Mouse (Mus musculus) ES-Bruce4 (cell line): ENCODE data around the gene Myom1. TPM values are rescaled to one million over a fixed set of nuclear protein-coding genes. Genes with fewer than 3 reads are reported as not detected.

ENCODE experiments used
- H3K27ac ChIP-seq: 2 replicates; pipeline ENCODE4 v1.5.1; 2012; ENCODE audit warnings: low read length, inconsistent platforms; ENCODE audit not compliant: insufficient read depth
- H3K27me3 ChIP-seq: 2 replicates; pipeline ENCODE4 v1.6.1; 2012; ENCODE audit warnings: mild to moderate bottlenecking, low read length, inconsistent platforms; ENCODE audit not compliant: control insufficient read depth, poor library complexity, insufficient read depth, severe bottlenecking
- H3K36me3 ChIP-seq: 2 replicates; pipeline ENCODE4 v1.6.1; 2012; ENCODE audit warnings: inconsistent platforms, mild to moderate bottlenecking, low read length, moderate library complexity; ENCODE audit not compliant: control insufficient read depth, poor library complexity, insufficient read depth, severe bottlenecking
- H3K4me1 ChIP-seq: one replicate; pipeline ENCODE4 v1.8.1; 2011; ENCODE audit warnings: low read length; ENCODE audit not compliant: control insufficient read depth, insufficient read depth
- H3K4me3 ChIP-seq: 2 replicates; pipeline ENCODE4 v1.5.1; 2011; ENCODE audit warnings: low read depth, mild to moderate bottlenecking, low read length
- H3K9ac ChIP-seq: 2 replicates; pipeline ENCODE4 v1.6.1; 2012; ENCODE audit warnings: low read depth, mild to moderate bottlenecking, inconsistent platforms; ENCODE audit not compliant: poor library complexity, severe bottlenecking
- H3K9me3 ChIP-seq: replicated peaks from 2 replicates; pipeline ENCODE4 v1.6.1; 2012; ENCODE audit warnings: mild to moderate bottlenecking, low read length, inconsistent platforms; ENCODE audit not compliant: control insufficient read depth, poor library complexity, insufficient read depth, severe bottlenecking
- CTCF ChIP-seq: IDR thresholded peaks from one replicate; pipeline ENCODE4 v1.8.1; 2011; ENCODE audit warnings: low read depth, low read length
- EP300 ChIP-seq: IDR thresholded peaks from 2 replicates; pipeline ENCODE4 v1.6.1; 2011; ENCODE audit warnings: low read depth, low read length; ENCODE audit not compliant: insufficient read depth
- POLR2A ChIP-seq: IDR thresholded peaks from one replicate; pipeline ENCODE4 v1.8.1; 2011; ENCODE audit warnings: low read length; ENCODE audit not compliant: insufficient read depth
- polyA plus RNA-seq: library from polyadenylated mRNA; stranded (reverse); fragments of >200 nt; gene quantifications from 2 replicates; pipeline ENCODE4 v1.2.4, GENCODE M21; 2011; ENCODE audit warnings: low read depth; ENCODE audit not compliant: missing spikeins, insufficient read depth, insufficient read length

The Myom1 gene
- polyA plus RNA-seq, 1 experiment: 2.3 TPM

DNA sequence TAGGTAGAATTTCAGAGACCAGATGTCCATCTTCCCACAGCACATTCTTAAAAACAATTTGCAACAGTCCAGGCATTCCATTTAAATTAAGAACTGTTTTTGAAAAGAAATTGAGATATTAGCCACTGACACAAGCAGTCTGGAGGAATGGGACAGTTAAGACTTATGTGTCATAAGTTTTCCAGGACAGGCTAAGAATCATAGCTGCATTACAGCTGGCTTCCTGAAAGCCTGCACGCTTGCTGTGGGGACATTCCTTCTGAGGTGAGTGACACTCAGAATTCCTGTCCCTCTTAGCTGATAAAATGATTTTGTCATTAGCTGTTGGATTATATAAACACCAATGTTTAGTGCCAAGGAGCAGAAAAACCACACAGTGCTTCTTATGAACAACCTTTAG lies 167.2 kb downstream of the Myom1 start:
- TF ChIP-seq POLR2A (no peak), EP300 (no peak), CTCF (no peak)
- H3K4me1 ChIP-seq: no peaks in the 10 kb centered on the region
- no peaks in the 10 kb centered on the region; the same call in 1 of the 2 replicates for H3K9me3 ChIP-seq
- H3K36me3 ChIP-seq: no peaks in the 10 kb centered on the region
- H3K9ac ChIP-seq: no peak overlapping the region
- H3K27me3 ChIP-seq: no peaks in the 10 kb centered on the region
- H3K27ac ChIP-seq: no peak overlapping the region
- H3K4me3 ChIP-seq: no peak overlapping the region

DNA sequence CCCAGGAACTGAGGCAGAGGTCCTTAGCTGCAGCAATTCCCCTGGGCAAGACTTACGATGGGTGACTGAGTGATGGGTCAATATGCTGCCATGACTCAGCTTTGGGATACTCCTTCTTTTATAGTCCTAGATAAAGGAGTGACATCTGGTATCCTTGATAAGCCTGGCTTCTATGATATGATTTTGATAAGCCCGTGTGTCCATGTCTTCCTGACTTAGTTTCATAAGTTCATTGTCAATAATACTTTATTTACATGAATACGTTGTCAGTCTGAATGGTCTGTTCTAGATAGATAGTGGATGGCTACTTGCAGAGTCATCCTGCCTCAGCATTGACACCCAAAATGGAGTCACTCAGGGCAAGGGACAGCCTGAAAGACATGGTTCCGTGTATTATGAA lies 168.7 kb downstream of the Myom1 start:
- no peaks in the 10 kb centered on the region for H3K4me1 ChIP-seq
- no peak overlapping the region for H3K27ac ChIP-seq
- no peak overlapping the region for H3K4me3 ChIP-seq
- no peaks in the 10 kb centered on the region; the same call in 1 of the 2 replicates for H3K9me3 ChIP-seq
- TF ChIP-seq EP300 (no peak), CTCF (no peak), POLR2A (no peak)
- H3K27me3 ChIP-seq: no peaks in the 10 kb centered on the region
- H3K9ac ChIP-seq: no peak overlapping the region
- H3K36me3 ChIP-seq: no peaks in the 10 kb centered on the region

Other genes with a start within 250 kb of the Myom1 start
- 218 and 227 TPM in 2 replicates for gene Tgif1, start 149.1 kb upstream of the Myom1 start, polyA plus RNA-seq
- 626 and 676 TPM in 2 replicates for gene Myl12a, start 245 bp downstream of the Myom1 start, polyA plus RNA-seq
- 15.8 and 19.2 TPM in 2 replicates for gene Lpin2, start 179.9 kb downstream of the Myom1 start, polyA plus RNA-seq